Mouse (Mus musculus) subcutaneous adipose tissue, adult 2 months (tissue): ENCODE measurements around the gene Nlgn3. TPM values are rescaled to one million over a fixed set of nuclear protein-coding genes. Genes with fewer than 3 reads are reported as not detected.

Experiments
- polyA plus RNA-seq: library from polyadenylated mRNA; depleted of rRNA; stranded (reverse); fragments of >200 nt; gene quantifications from 2 replicates; pipeline ENCODE4 v1.2.3, GENCODE M21; 2012; ENCODE audit warnings: low replicate concordance; rRNA removed

The Nlgn3 gene
- 0.20 and 2.4 TPM in 2 replicates for polyA plus RNA-seq

GRCm38 (mm10) chrX:101299055-101299454 is at the start of gene Nlgn3:
TSS of gene Nlgn3 (plus strand) at chrX:101299168.

GRCm38 (mm10) chrX:101253952-101254729 is 44.8 kb upstream of the Nlgn3 start, which contains the start of gene Foxo4:
TSS of gene Foxo4 (plus strand) at chrX:101254528.

GRCm38 (mm10) chrX:101263892-101264291 is 35.1 kb upstream of the Nlgn3 start, which contains the start of gene Gm614:
TSS of gene Gm614 (minus strand) at chrX:101263992.

GRCm38 (mm10) chrX:101268025-101268754 is 30.8 kb upstream of the Nlgn3 start, which contains the start of gene Il2rg:
TSS of gene Il2rg (minus strand) at chrX:101268255.

GRCm38 (mm10) chrX:101268755-101269124 is 30.2 kb upstream of the Nlgn3 start, which contains the start of gene Gm20489:
TSS of gene Gm20489 (minus strand) at chrX:101269023.

GRCm38 (mm10) chrX:101273875-101274738 is 24.9 kb upstream of the Nlgn3 start, which contains the start of gene Med12:
TSS of gene Med12 (plus strand) at chrX:101274030.

Other genes with a start within 250 kb of the Nlgn3 start
- not detected in 2 replicates for gene Tex11, start 239.5 kb upstream of the Nlgn3 start, polyA plus RNA-seq
- gene Slc7a3, start 213.1 kb upstream of the Nlgn3 start, polyA plus RNA-seq, result 1.0 and 3.1 TPM in 2 replicates
- 19.1 and 27.4 TPM in 2 replicates for gene Snx12, start 76.6 kb upstream of the Nlgn3 start, polyA plus RNA-seq
- 49.5 and 50.2 TPM in 2 replicates for gene Foxo4, start 44.6 kb upstream of the Nlgn3 start, polyA plus RNA-seq
- 0.34 TPM in 1 of 2 replicates, not detected in the other for gene Gm614, start 35.2 kb upstream of the Nlgn3 start, polyA plus RNA-seq
- gene Il2rg, start 30.9 kb upstream of the Nlgn3 start, polyA plus RNA-seq, result 21.5 and 23.4 TPM in 2 replicates
- not detected in 2 replicates for gene Gm20489, start 30.1 kb upstream of the Nlgn3 start, polyA plus RNA-seq
- gene Med12, start 25.1 kb upstream of the Nlgn3 start, polyA plus RNA-seq, result 98.8 and 147 TPM in 2 replicates
- 1.9 TPM in 1 of 2 replicates, not detected in the other for gene Gjb1, start 77.2 kb downstream of the Nlgn3 start, polyA plus RNA-seq
- 26.1 and 52.2 TPM in 2 replicates for gene Zmym3, start 121.7 kb downstream of the Nlgn3 start, polyA plus RNA-seq
- 86.8 and 191 TPM in 2 replicates for gene Nono, start 130.2 kb downstream of the Nlgn3 start, polyA plus RNA-seq
- gene Itgb1bp2, start 149.9 kb downstream of the Nlgn3 start, polyA plus RNA-seq, result 0.17 and 0.66 TPM in 2 replicates
- 3.9 and 7.9 TPM in 2 replicates for gene Taf1, start 233.6 kb downstream of the Nlgn3 start, polyA plus RNA-seq